Mouse (Mus musculus) erythroid progenitor cell, adult 5-6 weeks (primary cell): ENCODE measurements around the gene Nup107. TPM values are rescaled to one million over a fixed set of nuclear protein-coding genes. Genes with fewer than 3 reads are reported as not detected.
A peak's percentile ranks its signal among the peaks of the same experiment; 100 is the strongest.
"Not testable (repeated sequence)": the region's sequence is repeated elsewhere in the genome, so short reads cannot be mapped to it uniquely, and the experiment has no call there.

Experiments
- ATAC-seq: replicated peaks from 2 replicates; pipeline ENCODE4 v1.8.0; 2016; ENCODE audit warnings: moderate number of reproducible peaks, mild to moderate bottlenecking, moderate TSS enrichment, inconsistent platforms; ENCODE audit not compliant: poor library complexity, low FRiP score, severe bottlenecking
- total RNA-seq, 2 experiments: library from RNA; stranded (forward) in 1 of 2; stranded (reverse) in 1 of 2; fragments of 150-400 nt in 1 of 2; fragments of 186-747, 209-891 nt in 1 of 2; gene quantifications; 2 replicates each; pipeline versions ENCODE4 v1.2.3 to v1.2.4; 2015 to 2017; ENCODE audit warnings: low replicate concordance in 2 of 2

Nup107 gene
- total RNA-seq, 2 experiments from 2014 or later: 45.6 to 76.7 TPM

GRCm38 (mm10) chr10:117754609-117754940 lies 37.9 kb downstream of the Nup107 start:
- ATAC-seq: no peak

DNA sequence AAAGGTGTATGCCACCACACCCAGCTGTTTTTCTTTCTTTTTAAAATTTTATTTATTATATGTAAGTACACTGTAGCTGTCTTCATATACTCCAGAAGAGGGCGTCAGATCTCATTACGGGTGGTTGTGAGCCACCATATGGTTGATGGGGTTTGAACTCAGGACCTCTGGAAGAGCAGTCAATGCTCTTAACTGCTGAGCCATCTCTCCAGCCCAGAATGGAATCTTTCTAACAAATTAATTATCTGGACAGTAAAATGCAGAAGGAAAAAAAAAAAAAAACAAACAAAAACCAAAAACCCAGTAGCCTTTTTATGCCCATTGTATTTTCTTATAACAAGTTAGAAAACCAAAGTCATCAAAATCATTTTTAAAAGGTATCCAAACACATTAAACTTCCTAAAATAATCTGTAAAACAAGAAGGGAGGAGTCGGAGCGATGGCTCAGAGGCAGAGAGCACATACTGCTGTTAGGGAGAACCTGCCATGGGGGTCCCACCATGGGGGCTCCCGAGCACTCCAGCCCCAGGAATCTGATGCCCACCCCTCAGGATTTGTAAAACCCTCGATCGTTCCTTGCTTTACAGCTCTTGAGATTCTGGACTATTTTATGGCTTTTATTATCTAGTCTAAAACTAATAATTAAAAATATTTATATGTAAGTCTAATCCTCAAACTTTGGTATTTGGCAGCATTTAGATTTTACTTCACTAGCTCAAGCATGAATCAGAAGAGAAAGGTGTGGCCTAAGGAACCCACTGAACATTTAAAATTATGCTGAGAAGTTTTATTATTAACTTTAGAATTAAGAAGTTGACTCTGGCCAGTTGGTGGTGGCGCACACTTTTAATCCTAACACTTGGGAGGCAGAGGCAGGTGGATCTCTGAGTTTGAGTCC lies 38.5 kb downstream of the Nup107 start:
- ATAC-seq: no peak

DNA sequence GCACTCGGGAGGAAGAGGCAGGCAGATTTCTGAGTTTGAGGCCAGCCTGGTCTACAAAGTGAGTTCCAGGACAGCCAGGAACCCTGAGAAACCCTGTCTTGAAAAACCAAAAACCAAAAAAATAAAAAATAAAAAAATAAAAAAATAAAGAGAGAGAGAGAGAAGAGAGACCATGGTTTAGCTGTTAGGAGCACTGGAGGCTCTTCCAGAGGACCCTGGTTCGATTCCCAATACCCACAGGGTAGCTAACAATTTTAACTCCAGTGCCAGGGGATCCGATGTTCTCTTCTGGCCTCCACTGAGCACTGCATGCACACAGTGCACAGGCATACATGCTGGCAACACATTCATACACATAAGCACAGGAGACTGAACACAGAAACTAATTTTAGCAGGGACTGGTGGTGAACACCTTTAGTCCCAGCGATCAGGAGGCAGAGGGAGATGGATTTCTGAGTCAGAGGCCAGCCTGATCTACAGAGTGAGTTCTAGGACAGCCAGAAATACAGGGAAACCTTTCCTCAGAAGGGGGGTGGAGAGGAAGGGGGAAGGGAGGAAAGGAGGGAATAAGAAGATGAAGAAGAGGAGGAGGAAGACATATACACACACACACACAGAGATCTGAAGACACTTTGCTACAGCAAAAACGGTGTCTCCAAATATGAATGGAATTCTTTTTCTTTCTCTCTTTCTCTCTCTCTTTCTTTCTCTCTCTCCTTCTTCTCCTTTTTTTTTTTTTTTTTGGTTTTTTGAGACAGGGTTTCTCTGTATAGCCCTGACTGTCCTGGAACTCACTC lies 39.5 kb downstream of the Nup107 start:
- ATAC-seq: no peak

DNA sequence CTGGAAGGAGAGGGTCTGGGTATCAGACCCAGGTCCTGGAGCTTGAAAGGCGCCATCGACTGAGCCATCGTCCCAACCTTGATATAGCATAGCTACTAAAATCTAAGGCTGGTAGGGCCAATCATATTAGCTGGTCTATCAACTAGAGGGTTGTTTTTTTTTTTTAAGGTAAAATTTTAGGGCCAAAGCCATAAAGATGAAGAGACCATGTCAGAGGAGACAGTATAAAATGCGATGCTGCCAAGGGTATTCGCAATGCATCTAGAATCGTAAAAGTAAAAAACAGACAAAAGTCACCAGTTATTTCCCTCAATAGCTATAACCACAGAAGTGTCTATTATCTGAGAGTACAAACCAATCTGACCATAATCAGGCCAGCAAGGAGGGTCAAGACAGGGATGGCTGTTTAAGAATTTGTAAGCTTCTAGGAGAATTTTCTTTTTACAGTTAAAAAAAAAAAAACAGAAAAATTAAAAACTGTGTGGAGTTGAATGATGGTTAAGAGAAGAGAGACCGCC lies 40.1 kb downstream of the Nup107 start:
- ATAC-seq: no peak

- no peak for ATAC-seq
Measured at GRCm38 (mm10) chr10:117751744-117752143, 40.8 kb downstream of the Nup107 start.

DNA sequence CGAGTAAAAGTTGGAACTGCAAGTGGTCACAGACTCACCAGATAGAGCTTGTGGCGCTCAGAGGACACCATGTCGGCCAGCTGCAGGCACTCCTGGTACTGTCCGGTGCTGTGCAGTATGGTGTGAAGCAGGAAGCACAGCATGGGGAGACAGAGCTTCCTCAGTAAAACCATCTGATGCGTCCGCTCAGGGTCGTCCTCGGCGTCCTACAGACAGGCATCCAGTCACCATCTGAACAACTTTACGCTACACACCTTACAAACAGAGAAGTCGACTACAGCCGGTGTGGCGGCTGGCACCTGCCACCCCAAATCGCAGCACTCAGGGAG lies 41.3 kb downstream of the Nup107 start:
- no peak for ATAC-seq

- no peak for ATAC-seq
Measured at GRCm38 (mm10) chr10:117750529-117751281, 41.8 kb downstream of the Nup107 start.

- no peak for ATAC-seq
Measured at GRCm38 (mm10) chr10:117749787-117750343, 42.6 kb downstream of the Nup107 start.

GRCm38 (mm10) chr10:117749050-117749686 lies 43.3 kb downstream of the Nup107 start:
- ATAC-seq: no peak

DNA sequence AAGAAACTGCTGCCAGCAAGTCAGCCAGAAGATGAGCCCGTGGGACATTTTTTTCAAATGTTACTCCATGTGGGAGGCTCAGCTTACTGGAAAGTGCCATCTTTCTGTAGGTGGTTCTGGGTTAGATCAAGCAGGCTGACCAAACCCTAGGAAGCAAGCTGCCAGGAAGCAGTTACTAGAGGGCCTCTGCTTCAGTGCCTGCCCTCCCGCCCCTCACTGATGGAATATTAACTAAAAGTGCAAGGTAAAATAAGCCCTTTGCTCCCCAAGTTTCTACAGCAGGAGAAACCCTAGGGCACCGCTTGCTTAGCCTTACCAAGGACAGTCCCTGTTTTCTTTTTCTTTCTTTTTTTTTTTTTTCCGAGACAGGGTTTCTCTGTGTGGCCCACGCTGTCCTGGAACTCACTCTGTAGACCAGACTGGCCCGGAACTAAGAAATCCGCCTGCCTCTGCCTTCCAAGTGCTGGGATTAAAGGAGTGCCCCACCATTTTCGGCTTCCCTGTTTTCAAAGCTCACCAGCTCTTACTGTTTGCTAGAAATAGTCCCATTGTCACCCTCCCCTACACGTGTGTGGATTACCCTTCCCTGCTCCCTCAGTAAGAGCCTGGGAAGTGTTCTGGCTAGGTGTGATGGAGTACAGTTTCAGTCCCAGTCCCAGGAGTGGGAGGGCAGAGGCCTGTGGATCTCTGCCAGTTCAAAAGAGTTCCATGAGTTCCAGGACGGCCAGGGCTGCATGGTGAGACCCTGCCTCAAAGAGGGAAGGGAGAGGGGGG lies 44.0 kb downstream of the Nup107 start:
- ATAC-seq: no peak

DNA sequence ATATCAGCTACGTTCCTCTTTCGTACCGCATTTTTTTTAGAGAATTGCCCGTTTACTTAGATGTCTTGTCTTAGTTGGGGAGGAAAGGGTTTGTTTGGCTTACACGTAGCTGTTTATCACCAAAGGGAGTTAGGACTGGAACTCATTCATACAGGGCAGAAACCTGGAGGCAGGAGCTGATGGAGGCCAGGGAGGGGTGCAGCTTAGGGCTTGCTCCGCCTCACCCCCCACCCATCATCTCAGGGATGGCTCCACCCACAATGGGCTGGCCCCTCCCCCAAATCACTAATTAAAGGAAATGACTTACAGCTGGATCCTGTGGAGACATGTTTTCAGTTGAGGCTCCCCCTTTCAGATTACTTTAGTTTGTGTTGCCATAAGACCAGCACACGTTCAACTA lies 44.8 kb downstream of the Nup107 start:
- no peak for ATAC-seq

GRCm38 (mm10) chr10:117746297-117746883 lies 46.1 kb downstream of the Nup107 start, which contains the start of gene Slc35e3:
TSS of gene Slc35e3 (minus strand) at chr10:117746365.
- ATAC-seq: peak; percentile 97

- ATAC-seq: not testable (repeated sequence)
Measured at GRCm38 (mm10) chr10:117745570-117746296, 46.8 kb downstream of the Nup107 start.

- ATAC-seq: no peak
Measured at GRCm38 (mm10) chr10:117743917-117744316, 48.6 kb downstream of the Nup107 start.

DNA sequence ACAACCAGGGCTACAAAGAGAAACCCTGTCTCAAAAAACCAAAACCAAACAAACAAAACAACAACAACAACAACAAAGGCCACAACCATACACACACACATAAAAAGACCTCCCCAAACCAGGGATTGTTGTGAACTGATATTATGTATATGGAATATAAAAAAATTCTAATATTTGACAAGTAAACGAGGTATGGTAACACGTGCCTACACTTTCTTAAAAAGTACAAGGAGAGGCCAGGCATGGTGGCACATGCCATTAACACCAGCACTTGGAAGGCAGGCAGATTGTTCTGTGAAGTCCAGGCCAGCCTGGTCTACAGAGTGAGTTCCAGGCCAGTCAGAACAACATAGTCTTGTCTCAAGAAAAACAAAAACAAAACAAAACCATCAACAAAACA lies 49.3 kb downstream of the Nup107 start:
- ATAC-seq: no peak

DNA sequence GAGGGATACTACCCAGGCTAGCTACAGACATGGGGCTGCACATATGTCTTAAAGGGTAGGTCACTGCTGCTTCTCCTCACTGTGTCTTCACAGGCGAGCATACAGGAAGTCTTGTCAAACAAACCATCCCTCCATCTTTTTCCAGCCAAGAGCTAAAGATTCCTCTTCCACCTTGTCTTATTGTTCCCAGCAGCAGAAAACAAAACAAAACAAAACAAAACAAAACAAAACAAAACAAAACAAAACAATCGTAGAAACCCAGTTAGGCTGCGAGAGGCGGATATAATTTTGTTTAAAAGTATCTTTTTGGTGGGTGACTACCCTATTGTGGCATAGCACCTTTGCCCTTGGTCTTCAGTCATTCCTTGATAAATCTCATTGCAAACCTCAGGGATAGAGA lies 49.9 kb downstream of the Nup107 start:
- no peak for ATAC-seq

GRCm38 (mm10) chr10:117741698-117742475 lies 50.6 kb downstream of the Nup107 start:
- ATAC-seq: no peak
